Mouse (Mus musculus): ENCODE measurements at regions not wholly inside any gene's neighbourhood (a gene's known extent, or its start where the extent isn't known, plus 50 kb on each side); places are given as distances from the start of the nearest gene placed in this dataset.

DNA sequence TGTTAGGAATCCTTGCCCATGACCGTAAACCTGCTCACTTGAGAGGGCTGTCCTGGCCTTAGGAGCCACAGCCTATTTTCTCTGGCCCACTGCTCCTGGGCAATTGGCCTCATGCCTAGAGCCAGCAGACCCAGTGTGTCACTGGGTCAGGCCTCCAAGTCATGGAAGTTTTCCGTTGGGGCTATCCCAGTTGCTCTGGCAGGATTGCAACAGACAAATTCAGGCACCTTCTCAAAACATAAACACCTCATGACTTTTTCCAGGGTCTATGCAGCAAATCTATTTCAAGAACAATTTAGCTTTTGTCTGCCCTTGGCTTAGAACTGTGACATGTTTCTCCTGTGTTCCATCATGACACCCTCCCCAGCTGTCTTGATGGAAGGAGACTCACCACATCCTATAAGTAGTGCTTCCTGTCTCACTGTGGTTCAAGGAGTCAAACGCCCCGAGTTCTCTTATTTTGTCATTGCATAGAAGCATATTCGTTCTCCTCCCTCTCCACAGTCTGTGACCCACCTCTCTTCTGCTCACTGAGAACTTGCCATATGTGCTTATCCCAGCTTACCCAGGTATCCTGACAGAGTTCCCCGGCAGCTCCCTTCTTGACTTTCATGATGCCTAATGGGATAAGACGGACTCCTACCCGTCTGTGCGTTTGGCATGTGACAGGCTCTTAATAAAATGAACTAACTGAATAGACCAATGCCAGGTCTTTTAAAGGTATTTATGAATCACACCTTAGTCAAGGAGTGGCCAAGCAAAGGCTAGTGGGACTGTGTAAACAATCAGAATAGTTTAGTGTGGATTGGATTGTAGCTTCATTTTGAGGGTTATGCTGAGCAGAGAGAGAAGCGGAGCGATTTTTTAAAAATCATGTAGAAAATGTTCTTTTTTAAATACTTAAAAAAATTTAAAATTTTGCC lies 108.2 kb upstream of the Serp2 start:
- DNase-seq: peak in 1 of 2 experiments; percentile 26

- DNase-seq: no peak
Observed at GRCm38 (mm10) chr14:76663816-76664215, 107.1 kb upstream of the Serp2 start.

- no peak for DNase-seq
Observed at GRCm38 (mm10) chr14:76662871-76663270, 106.2 kb upstream of the Serp2 start.

DNA sequence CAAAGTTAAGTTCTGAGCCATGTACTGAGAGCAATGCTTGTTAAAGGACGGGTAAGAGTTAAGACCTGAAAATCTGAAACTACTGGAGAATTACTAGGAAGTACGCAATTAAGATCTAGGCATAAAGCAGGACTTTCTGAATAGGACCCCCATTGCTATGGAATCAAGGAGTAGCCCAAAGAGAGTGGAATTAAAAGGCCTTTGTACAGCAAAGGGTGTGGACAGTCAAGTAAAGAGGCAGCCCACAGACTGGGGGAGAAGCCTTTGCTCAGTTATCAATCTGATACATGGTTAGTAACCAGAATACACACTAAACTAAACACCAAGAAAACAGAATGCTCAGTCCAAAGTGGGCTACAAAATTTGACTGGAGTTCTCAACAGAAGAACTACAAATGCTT lies 104.2 kb upstream of the Serp2 start:
- no peak for DNase-seq

DNA sequence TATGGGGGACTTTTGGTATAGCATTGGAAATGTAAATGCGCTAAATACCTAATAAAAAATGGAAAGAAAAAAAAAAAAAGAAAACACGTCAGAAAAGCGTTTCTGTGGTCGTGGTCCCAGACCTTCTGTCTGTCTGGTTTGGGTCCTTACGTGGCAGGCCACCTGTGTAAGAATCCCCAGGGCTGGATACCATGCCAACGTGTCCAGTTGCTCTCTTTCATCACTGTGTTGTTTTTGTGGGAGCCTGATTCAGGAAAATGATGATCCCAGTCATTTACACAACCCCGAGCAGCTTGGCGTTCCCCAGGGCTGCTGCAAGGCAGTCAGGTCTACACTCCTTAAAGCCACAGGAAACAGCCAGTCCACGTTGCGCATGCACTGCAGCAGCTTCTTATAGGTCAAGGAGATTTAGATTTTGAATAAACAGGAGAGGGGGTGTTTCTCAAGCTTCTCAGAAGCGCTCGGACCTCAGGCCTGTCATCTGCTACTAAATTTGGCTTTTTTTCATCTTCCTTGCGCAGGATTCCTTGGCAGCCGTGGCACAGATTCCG lies 102.3 kb upstream of the Serp2 start:
- DNase-seq: peak; percentile 45 to 55

- peak; percentile 39 to 63 for DNase-seq
Observed at GRCm38 (mm10) chr14:76657784-76658610, 101.3 kb upstream of the Serp2 start.

DNA sequence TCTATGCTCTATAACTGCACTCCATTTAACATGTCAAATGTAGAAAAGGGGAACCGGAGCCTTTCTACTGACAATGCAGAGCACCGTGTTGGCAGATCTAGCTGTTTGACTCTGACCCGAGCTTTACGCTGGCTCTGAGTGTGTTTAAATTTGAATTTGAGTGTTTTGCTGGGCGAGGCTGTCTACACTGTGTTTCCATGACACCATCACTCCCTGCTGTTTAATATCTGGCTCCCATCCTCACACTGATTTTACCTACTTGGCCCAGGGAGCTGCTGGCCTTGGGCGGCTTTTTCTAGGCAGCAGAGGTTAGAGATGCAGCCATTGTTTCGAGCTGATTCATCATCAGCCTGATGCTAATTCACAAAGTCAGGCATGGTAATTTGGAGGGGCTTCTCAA lies 100.7 kb upstream of the Serp2 start:
- peak; percentile 41 to 54 for DNase-seq

DNA sequence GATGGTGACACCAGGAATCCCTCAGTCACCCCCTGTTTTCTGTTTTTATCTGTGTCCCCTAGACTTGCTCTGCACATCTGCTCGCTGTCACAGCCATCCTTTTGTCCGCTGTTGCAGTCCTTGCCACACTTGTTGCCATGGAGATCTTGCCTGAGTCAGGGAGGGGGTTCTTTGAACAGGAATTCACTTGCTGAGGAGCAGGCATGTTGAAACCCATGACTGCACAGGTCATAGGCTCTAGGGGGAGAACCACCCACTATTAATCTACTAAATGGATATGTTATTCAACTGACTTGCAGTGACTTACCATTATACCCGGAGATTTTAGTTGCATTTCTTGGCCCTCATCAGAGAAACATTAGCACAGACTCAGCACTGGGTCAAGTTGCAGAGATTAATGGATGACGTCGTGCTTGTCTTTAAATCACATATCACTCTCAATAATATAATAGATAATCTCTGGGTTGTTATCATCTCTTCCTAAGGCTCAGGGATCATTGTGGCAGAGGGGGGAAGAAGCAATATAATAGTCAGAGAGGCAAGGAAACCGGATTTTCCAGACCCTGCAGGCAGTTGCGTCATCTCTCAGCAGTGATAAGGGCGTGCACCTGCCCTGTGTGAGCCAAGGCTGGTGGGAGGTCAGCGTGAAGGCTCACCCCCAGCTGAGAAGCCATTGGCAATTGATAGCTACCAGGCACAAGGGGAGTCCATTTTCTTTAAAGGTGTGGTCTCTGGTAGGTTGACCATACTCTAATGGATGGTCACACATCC lies 95.9 kb upstream of the Serp2 start:
- DNase-seq: no peak

- no peak for DNase-seq
Observed at GRCm38 (mm10) chr14:76651096-76651495, 94.4 kb upstream of the Serp2 start.

DNA sequence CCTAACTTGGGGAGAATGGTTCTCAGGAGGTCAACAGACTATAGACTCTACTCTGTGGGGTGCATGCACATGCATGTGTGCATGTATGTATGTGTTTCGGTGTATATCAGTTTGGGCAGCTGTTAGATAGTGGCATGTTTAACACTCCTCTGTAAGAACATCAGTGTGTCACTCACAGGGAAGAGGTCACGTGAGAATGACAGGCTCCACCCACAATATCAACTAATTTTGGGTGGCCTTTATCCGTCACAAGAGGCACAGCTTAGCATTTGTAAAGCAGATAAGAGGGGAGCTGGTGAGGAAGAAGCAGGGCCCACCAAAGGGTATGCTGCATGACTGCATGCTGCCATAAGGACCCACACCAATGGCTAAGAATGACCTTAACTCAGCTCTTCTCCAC lies 93.2 kb upstream of the Serp2 start:
- no peak for DNase-seq

GRCm38 (mm10) chr14:76644716-76645115 lies 88.0 kb upstream of the Serp2 start:
- no peak for DNase-seq

GRCm38 (mm10) chr14:76641752-76642529 lies 85.3 kb upstream of the Serp2 start:
- no peak for DNase-seq

DNA sequence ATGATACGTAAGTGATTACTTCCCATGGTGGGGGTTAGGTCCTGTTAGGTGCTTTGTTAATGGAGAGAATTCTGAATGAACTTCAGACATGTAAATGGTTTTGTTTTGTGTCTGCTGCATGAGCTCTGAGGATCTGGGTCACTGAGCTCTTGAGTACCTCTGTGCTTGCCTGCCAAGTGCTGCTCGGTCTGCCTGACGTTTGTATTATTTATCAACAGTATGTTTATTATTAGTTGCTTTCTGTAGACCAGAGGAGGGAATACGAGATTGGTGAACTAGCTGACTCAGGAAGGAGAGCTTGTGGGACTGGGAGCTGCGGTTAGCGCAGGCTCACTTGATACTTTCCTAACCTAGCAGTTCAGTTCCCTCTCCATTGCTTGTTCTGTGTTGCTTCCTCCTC lies 76.5 kb upstream of the Serp2 start:
- DNase-seq: no peak

DNA sequence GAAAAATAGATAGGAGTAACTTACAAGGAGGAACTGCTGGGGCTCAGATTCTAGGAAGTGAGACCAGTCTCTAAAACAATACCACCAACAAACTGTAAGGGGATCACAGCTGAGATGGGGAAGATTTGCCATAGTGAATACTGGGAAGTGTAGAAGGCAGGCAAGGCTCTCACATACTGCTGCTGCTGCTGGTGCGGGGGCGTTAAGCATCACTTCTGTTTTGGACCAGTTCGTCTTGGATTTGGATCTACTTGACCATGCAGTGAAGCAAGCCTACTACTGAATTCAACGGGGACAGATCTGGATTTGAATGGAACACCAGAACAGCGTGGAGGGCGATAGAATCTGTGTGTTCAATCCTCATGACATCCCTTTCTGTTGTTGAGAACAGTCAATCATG lies 76.1 kb upstream of the Serp2 start:
- no peak for DNase-seq

DNA sequence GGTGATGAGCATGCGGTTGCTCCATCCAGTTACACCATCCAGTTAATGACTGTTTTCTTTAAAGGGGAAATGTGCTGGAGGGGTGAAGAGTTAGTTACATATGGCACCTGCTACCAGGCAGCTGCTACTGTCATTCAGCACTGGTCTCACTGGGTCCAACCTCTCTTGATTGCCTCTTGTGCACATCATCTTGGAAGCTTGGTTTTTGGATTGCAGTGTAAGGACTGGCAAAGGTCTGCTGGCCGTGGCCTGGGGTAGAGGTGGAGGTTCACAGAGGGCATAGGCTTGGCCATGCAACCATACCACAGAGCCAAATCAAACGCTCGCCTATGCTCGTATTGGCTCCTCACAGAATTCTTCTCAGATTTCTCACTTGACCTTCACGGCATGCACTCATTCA lies 75.1 kb upstream of the Serp2 start:
- no peak for DNase-seq

DNA sequence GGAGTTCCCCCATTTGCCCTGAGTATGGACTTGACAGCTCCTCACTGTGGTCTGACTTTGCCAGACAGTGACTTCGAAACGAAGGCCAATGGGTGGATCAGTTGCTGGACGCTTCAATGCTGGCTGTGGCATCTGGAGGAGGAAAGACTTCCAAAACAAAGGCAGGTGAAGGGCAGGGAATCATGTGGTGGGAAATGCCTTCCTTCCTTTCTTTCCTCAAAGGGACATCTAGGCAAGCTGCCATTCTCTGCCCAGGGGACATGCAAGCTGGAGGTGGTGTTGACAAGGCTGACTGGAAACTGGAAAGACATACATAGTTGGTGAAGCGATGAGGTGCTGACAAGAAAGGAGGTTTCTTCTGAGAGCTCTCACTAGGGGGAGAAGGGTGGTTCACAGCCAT lies 74.5 kb upstream of the Serp2 start:
- no peak for DNase-seq

DNA sequence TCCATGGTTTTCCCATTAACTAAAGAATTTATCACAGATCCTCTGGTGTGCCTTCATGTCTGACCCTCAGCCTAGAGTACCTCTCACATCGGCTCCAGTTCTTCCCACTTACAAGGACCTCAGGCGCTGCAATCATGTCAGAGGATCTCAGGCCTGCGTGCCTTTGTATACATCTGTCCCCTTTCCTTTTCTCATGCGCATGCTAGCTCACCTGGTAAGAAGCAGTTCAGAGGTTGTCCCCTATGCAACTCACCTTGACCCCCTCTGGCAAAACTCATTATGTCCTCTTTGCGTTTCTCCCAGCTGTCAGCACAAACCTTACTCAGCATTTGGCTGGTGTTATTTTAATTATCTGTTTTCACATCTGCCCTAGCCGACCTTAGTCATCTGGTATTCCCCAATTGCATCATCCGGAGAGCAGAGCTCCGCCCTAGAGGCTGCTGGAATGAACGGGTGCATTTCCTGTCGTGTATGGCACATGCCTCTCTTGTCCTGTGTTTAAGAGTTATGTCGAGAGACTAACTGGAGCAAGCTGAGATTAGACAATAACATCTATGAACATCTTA lies 73.3 kb upstream of the Serp2 start:
- DNase-seq: no peak

- peak; percentile 76 to 79 for DNase-seq
Observed at GRCm38 (mm10) chr14:76628182-76628892, 71.6 kb upstream of the Serp2 start.

DNA sequence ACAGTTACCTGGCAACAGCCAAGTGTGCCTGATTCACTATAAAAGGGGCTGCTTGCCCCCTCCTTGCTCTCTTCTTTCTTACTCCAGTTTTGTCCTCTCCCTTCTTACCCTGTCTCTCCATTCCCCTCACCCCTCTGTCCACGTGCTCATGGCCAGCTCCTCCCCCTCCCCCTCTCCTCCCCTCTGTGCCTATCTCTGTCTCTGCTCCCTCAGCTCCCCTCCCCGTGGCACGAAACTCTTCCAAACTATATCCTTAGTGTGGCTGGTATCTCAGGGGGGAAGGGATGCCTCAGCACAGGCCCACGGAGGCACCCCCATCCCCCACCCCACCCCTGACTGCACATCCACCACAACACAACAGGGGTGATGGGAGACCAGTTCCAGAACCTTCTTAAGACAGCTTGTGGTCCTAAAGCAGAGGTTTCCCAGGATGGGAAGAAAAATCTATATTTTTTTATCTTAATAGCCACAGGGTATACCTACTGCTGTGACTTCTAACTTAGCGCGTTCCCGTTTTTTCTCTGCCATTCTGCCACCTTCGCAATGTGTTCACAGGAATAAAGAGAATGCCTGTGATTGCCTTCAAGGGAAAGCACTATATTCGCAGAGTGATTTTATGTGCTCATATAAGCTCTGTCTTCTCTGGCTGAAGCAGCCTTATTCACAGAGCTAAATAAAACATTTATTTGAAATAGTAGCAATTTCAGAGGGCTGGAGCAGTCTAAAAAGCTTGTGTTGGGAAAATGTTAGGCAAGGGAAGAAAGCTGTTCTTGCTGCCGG lies 69.1 kb upstream of the Serp2 start:
- DNase-seq: no peak
